Mouse (Mus musculus) mesoderm, embryonic 11.5 days (tissue): ENCODE measurements around the gene Rad51ap2.

Experiments
- DNase-seq: peaks from one replicate; pipeline ENCODE4 v3.0.0-alpha.2; 2012; ENCODE audit warnings: low read depth, low spot score

The Rad51ap2 gene

DNA sequence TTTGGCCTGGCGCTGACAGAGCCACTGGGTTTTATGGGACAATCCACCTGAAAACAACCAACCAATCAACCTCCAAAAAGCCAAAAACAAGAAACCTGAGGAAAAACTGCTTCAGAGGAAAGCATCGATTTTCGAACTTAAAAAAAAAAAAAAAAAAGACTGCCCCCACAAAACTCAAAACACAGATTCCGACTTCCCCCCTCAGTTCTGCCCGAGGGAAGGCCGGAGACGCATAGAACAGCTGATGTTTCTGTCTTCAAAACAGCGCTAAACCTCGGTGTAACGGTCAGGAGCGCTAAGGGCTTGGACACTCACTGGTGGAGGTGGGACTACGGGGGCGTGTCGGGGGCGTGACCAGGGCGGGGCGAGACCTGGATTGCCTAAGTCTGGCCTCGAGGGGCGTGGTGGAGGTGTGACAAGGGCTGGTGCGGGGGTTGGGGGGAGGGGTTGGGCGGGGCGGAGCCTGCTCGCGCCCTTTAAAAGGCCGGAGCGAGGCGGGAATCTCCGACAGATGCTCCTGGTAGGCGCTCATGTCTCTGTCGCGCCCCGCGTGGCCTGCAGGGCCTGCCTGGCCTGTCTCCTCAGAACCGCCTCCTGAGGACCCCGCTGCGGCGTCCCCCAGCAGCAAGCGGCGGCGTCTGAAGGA, at the start of gene Rad51ap2:
TSS of gene Rad51ap2 (plus strand) at position 531 of the 646 bp plus-strand sequence.
- DNase-seq: peak; percentile 94

GRCm38 (mm10) chr12:11407679-11408078, 48.2 kb upstream of the Rad51ap2 start:
- no peak for DNase-seq

DNA sequence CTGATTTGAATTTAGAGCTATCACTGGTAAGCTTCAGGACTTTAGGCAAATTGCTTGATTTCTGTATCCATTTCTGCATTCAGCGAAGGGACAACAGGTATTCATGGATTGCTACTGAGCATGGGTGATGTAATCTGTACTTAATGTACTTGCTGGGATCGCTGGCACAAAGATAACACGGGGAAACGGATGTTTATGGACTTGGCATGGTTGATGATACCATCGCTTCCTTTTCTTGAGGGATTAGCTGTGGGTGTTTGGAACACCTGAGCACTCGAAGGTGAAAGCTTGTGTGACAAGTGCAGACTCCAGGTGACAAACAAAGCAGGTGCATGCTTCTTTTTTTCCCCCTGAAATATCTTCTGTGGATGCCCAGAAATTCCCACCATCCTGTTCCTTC, 37.8 kb upstream of the Rad51ap2 start:
- no peak for DNase-seq

GRCm38 (mm10) chr12:11427396-11427795, 28.5 kb upstream of the Rad51ap2 start:
- DNase-seq: no peak

- no peak for DNase-seq
These were observed 22.8 kb upstream of the Rad51ap2 start for GRCm38 (mm10) chr12:11433126-11433525.

DNA sequence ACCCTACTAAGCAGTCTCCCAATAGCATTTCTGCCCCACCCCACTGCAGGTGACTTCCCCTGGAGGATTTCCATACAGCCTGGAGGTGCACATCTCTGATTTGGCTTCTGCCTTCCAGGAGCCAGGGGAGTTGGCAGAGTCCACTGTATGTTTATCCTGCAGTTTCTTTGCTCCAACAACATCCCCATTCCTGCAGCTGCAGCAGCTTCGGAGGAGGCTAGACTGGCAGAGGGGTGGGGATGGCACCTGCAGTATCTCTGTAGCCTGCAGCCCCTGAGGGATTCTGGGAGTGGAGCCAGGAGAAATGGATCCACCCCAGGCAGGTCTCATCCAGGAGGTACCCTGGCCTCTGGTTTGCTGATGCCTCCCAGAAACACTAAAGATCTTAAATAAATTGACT, 22.2 kb upstream of the Rad51ap2 start:
- DNase-seq: no peak

- no peak for DNase-seq
These were observed 21.4 kb upstream of the Rad51ap2 start for GRCm38 (mm10) chr12:11434446-11434845.

GRCm38 (mm10) chr12:11435246-11436022, 20.4 kb upstream of the Rad51ap2 start:
- no peak for DNase-seq

DNA sequence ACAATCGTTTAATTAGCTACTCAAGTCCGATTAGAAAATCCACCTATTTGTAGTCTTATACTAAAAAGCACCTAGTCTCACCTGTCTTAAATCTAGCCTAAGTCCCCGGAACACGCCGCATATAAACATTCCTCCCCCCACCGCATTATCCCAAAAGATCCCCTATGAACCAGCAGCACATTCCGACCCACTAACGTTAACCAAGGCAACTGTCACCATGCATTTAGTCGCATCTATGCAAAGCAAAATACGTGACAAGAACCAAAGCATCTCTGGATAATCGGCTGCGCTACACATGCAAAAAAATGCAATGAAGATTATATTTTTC, 19.9 kb upstream of the Rad51ap2 start:
- DNase-seq: no peak

GRCm38 (mm10) chr12:11436497-11437265, 19.2 kb upstream of the Rad51ap2 start, which contains the start of gene Vsnl1:
Vsnl1 (minus strand) TSS chr12:11436613.
- DNase-seq: peak; percentile 90

GRCm38 (mm10) chr12:11437266-11437906, 18.5 kb upstream of the Rad51ap2 start:
- DNase-seq: peak; percentile 90

DNA sequence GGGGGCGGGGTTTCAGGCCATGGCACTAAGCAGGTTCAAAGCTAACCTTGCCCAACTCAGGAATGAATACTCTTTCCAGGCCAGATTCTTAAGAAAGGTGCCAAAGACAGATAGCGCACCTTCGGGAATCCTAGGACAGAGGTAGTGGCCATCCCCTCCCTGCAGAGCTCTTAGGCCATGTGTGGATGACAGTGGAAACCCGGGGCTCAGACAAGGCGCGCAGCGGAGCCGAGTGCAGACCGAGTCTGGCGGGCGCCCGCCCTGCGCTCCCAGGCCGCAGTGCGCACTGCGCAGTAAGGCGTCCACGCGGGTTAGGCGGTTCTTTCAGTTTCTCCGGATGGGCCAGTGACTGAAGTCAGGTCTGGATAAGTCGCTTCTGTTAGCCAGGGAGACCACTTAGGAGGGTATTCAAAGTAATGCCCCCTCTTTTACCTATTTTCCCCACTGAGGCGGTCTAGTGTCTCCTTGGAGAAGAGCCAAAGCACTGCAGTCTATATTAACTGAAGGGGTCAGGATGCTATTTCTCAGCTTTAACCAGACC, 17.9 kb upstream of the Rad51ap2 start:
- DNase-seq: no peak

DNA sequence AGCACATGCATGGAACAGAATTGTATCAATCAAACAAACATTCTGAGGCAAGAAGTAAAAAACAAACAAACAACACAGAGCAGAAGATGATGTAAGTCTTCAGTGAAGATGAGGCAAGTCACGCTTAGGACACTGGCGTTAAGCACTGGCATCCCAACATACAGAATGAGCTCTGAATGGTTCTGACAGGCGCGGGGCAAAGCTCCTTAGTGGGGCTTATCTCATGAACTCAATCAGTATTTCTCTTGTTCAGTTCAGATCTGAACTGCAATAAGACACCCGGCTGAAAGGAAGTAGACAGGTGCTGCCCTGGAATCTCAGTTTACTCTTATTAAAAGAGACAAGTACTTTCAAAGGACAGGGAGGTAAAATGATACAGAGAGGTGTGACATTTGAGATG, 1.7 kb upstream of the Rad51ap2 start:
- DNase-seq: no peak

DNA sequence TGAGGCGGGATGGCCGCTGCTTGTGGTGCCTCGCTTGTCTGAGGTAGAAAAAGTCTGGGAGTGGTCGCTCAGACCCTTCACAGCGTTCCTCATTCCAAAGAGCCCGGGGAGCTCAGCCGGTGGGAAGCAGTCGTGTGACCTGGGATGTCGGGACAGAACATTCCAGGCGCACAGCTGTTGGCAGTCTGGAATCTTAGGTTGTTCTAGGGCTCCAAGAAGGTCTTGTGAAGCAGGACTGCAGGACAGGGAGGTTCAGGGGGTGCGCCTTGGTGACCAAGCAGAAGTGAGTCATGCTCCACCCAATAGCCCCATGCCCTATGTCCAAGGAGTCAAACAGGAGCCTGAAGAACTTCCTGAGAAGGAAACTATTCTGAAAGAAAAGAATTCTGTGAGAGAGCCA, 334 bp downstream of the Rad51ap2 start:
- DNase-seq: no peak

GRCm38 (mm10) chr12:11456632-11457031, 753 bp downstream of the Rad51ap2 start:
- DNase-seq: no peak
